Mouse (Mus musculus) T-cell, adult 2 months (primary cell): ENCODE measurements at regions not wholly inside any gene's neighbourhood (a gene's known extent, or its start where the extent isn't known, plus 50 kb on each side); places are given as distances from the start of the nearest gene placed in this dataset.

Experiments used
- DNase-seq: peaks from one replicate; pipeline ENCODE4 v3.0.0; 2022; ENCODE audit warnings: low spot score

DNA sequence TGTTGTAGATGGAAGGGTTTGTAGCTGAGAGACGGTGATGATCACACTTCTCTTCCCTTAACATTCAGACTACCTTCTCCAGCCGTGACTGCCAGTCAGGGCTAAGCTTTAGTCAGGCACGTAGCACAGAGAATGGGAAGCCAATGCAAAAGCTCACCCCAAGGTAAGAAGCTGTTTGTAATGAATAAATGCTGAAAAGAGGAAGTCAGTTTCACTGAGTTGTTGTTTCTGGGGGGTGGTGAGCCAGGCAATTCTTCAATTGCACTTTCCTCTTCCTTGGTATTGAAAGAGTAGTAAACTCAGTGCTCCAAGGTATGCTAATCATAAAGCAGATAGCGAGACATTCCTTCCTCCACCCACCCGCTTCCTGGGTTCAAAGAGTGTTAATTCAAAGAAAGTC is 269.2 kb upstream of the Dab2 start:
- no peak for DNase-seq

DNA sequence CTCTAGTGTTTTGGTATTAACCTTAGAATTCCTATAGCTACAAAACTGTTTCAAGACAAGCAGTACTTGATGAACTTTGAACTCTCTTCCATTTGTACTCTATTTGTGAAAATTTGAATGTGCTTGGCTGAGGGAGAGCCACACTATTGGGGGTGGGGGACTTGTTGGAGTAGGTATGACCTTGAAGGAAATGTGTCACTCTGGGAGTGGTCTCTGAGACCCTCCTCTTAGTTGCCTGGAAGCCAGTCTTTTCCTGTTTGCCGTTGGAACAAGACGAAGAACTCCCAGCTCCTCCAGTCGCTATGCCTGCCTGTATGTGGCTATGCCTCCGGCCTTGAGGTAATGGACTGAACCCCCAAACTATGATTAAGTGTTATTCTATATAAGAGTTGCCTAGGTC is 265.4 kb upstream of the Dab2 start:
- no peak for DNase-seq

DNA sequence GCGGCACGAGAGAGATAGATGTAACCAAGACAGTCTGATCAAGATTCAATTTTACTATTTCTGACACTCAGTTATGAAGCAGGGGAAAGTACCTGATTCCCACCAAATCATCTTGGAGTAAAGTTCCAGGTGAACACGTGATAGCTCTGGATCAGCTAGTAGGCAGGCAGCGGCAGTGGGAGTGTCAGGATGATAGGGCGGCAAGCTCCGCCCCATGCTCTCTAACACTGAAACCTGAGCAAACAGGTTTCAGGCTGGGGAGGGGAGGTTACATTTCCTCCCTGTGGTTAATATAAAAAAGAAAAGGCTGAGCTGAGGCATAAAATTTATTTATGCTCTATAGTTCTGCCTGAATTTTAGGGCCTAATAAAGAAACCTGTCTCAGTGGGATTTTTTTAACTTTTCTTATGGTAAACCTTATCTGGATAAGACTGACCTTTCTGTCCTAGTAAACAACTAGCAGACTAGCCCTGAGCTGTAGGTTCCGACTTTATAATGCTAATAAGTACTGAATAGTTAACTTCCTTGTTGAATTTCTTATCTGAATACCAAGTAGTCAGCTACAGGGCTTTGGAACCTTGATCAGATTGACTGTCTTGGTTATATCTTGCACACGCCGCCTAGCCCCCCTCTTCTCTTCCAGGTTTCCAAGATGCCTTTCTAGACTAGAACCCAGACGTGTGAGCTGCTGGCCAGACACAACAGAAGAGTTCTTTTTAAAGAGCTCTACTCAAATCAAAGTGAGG is 254.9 kb upstream of the Dab2 start:
- DNase-seq, result no peak

DNA sequence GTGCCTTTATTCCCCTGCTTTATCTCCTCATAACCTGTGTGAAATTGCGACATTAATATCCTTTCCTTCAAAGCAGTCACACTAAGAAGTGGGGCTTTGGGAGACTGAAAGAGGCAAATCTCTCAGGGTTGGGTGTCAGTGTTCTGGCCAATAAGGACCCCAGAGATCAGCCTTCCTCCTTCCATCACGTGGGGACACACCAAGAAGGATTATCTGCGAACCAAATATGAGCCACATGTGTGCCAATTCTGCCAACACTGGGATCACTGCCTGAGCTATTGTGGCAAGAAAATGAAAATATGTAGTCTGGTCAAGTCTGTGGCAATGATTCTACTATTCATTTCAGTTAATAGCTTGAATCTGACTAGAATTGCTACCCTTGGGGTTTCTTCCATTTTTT is 243.9 kb upstream of the Dab2 start:
- no peak for DNase-seq

DNA sequence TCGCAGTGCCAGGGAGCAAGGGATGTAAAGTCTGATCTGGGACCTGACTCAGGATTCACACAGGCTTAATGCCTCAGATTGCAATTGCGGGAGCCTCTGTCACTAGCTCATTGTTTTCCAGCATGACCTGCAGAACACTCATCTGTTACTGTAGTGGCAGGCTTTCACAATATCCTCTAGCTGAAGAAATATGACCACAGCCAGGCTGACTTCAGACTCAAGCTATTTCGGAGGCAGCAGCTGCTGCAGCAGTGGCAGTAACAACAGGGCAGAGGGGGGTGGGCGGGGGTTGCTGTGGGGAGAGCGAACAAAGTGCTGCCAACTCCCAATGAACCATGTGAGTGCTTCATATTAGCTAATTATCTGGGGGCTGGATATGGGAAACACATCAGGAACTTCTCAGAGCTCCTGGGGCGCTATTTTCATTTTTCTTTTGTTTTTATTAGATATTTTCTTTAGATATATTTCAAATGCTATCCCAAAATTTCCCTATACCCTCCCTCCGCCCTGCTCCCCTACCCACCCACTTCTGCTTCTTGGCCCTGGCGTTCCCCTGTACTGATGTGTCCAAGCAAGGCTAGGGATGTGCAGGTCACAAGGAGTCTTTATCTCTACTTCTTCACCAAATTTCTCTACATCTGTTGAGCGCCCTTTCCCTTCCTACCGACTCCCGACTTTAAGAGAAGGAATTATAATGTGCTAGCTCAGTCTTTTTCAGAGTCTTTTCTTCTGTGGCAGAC is 242.5 kb upstream of the Dab2 start:
- no peak for DNase-seq

DNA sequence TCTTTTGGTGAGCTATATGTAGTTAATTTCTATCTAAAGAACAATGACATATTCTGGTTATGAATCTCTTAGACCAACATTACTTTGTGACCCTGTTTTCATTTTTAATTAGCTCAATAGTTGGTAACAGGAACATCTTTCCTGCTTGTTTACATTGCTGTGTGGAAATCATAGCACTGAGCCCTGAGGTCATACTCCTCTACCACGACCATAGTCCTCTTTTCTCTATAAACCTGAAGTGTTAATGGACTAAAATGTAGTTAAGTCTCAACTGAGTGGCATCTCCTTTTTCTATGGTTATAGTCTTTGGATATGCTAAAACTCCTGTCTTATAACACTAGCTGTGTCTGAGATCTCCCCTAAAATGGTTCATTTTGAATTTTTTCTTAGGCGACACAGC is 240.2 kb upstream of the Dab2 start:
- no peak for DNase-seq

DNA sequence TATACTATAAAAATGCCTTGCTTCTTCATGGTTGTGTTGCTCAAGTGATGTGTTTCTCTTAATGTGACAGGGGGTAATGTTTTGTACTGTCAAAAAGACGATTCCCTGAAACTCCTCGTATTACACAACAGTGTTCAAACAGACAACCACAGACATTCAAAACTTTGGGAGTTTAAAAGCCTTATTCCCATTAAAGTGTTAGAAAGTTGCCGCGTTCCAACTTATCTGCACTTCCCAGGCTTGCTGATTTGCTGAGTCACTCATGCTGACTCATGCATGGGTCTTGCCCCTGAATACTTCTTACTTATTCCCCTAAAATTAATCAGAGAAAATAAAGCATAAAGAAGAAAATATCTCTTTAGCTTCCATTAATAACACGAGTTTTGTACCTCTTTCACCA is 239.8 kb upstream of the Dab2 start:
- no peak for DNase-seq

DNA sequence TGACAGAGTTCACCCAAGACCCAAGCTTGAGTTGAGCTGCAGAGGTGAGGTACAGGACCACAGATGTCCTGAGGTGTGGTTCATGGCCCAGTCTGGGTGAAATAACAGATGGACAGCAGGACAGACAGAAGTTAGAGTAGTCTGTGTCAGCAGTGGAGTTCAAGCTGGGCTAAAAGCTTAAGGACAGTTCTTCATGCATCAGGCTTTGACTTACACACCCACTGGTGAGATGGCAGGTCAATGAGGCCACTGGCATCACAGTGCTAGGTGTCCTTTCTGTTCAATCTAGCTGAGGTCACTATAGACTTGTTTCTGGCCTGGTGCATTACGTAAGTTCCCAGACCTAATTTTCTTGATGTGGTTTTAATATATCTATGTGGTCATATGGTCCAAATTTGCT is 238.9 kb upstream of the Dab2 start:
- no peak for DNase-seq

DNA sequence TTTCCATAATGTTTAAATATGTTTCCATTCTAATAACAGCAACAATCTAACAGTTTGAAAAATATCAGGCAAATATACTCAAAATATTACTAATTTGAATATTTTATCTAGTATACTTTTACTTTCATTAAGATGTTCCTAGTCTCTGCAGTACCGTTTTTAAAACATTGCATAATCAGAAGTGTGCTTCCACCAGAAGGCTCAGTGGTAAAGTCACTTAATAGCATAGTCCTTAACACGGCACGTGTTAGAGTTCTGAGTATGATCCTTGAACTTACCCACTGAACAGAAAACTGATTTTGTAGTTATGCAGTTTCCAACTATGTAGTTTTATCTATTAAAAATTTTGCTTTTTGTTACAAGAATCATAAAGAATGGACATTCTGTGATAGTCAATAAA is 234.5 kb upstream of the Dab2 start:
- DNase-seq, result no peak

DNA sequence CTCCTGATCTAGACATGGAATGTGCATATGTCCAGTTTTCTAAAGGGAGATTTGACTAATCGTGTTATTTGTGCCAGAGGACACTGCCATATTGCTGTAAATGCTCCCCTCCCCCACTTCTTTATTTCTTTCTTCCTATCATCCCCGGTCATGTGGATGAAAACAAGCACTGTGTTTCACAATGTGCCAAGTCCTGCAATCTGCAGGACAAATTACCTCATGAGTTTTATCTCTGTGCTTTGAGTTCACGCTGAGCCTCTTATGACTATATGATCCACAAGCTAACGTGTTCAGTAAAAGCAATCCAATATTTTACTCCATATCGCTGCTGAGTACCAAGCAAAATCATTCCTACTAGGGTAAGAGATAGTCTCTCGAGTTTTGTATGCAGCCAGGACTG is 232.2 kb upstream of the Dab2 start:
- no peak for DNase-seq

DNA sequence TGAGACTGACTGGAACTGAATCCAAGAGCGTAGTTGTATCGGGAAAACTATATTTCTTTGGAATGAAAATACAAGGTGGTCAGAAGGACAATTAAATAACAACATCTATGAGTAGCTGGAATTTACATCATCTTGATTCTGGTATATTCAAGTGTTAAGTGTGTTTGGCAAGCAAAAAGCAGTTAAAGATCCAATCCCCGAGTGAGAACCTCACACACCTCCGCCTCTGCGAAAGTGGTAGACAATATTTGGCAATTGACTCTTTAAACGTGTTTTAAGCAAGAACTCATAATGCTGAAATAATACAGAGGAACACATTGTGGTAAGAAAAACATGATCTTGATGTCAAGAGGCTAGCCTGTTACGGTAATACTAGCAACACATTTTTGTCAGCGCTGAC is 231.2 kb upstream of the Dab2 start:
- no peak for DNase-seq

DNA sequence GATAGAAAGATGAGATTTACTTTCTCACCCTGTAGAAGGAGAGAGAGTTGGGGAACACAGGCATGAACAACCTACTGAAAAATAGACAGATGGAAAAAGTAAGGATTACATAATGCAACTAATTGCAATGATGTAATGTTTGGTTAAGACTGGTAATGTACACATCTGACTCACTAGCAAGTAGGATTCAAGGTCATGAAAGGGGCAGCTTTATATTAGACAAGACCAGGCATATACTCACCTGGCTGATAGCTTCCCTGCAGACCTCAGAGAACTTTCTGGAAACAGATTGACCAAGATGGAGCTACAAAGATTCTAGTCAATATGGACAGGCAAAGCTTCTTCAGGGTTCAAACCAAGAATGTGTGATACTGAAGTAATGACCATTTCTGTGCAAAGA is 227.7 kb upstream of the Dab2 start:
- DNase-seq, result no peak

DNA sequence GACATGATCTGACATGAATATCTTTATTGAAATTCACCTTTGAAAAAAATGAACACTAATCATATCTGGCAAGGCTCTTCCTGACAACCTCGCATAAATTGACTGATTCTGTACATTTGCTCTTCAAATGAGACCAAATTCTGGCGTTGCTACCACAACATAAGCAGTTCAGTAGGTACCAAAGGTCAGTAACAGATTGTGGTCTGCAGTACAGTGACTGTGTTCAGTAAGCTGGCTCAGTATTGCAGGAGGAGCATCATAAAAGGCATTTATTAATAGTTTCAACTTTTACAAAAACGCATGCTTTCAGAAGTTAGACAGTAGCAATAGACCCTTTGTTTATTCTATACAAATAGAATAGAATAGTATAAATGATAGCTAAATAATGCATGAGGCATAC is 226.7 kb upstream of the Dab2 start:
- no peak for DNase-seq

DNA sequence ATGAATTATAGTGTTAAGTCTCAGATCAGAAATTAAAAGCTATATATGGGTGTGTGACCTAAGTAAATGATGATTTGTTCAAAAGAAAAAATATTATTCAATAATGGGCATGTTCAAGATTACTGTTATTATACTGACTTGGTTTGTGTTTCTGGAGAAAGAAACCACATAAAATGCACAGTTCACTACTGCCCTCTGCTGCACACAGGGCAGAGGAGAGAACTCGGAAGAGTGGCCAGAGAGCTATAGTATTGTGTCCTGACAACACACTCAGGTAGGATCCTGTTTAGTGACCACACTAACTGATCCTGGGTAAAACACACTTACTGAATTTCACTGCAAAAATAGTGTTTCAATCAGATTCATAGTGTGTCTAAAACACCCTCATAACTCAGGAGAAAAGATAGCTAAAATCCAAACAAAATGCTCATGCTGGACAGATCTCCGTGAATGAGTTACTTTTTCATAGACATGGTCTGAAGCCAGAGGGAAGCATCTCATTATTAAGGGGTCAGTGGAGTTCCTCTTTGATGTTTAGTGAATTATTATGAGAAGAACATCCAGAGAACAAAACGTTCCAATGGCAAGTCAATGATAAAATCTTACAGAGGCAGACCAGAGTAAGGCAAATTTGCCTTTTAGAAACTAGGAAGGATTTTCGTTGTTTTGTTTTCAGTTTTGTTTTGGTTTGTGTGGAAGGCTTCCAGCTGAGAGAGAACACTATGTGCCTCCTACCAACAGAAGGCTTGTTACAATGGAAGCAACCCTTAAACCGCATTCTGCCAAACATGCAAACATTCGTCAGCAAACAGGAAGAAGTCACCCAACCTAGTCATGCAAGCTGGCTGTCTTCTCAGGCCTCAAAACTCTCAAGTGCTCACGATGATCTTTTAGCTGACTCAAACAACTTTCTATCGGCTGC is 218.6 kb upstream of the Dab2 start:
- DNase-seq, result peak; percentile 5

DNA sequence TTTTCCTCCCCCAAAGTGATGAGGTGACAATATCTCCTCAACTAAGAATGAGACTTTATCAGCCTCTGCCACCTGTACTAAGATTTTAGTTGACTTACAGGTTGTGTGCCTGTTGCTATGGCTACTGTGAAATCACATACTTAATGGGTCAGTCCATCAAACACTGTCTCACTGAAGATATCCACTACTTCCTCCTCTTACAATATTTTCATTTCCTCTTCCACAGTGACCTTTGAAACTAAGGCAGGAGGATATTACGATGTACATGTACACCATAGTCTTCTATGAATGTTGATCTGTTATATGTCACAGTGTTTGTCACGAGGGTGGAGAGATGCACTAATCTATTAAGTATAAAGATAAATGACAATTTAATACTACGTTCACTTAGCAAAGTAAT is 212.4 kb upstream of the Dab2 start:
- no peak for DNase-seq

DNA sequence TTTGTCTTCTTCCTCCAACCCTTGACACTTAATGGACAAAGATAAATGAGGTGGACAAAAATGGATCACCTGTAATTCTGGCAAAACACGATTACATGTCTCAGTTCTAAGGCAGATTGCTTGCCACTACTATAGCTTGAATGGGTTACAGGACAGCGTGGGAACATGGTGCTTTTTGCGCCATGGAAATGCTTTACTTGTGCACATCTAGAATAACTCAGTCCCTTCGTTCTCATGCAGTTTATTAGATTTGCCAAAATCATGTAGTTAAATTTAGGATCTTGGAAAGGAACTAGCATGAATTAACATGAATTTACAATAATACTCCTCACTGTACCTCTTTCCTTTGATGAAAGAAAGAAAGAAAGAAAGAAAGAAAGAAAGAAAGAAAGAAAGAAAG is 211.1 kb upstream of the Dab2 start:
- DNase-seq, result no peak

DNA sequence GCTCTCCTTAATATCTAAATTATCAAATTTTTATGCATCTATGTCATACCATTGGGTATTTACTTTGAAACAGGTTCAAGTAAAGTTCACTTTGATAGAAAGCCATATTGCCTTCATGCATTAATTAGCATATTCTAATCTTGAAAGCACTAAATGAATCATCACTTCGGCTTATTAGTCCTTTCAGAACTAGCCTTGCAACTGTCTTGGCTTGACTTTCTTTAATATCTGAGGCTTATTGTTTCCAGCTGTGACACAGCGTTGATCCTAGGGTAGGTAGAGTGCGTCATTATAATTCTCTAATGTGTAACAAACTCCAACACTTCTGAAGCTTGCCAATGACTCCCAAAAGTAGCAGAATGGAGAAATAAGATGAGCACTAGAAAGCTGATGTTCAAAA is 169.9 kb upstream of the Dab2 start:
- DNase-seq, result no peak

DNA sequence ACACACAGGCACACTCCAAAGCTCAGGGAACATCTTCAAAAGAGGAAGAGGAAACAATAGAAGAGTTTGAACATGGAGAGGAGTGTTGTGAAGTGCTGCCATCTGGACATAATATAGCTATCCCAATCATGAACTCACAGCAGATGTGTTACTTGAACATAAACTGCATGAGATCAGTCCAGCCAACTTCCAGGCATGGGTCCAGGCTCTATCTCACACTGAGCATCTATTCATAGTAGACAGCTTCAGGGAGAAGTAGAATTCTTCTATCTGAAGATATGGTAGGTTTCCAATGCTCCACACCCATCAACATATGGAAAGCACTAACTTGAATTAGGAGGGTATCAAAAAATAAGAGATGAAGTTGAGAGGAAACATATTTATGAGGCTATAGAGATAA is 167.4 kb upstream of the Dab2 start:
- no peak for DNase-seq

DNA sequence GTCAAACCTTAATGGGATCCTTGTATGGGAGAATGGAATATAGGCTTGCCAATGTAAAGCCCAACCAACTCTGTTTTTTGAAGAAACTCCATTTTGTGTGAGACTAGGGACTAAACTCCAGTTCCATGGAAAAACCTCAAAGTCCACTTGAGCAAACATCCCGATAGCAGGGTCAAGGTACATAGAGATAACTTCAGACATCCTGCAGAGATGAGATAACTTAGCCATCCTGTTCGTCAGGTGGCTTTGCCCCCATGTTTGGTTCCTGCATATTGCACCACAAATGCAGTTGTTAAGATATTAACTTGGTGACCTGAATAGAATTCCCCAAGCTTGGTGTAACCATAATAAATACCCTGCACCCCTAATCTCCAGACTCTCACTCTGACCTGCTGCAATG is 154.5 kb upstream of the Dab2 start:
- no peak for DNase-seq

DNA sequence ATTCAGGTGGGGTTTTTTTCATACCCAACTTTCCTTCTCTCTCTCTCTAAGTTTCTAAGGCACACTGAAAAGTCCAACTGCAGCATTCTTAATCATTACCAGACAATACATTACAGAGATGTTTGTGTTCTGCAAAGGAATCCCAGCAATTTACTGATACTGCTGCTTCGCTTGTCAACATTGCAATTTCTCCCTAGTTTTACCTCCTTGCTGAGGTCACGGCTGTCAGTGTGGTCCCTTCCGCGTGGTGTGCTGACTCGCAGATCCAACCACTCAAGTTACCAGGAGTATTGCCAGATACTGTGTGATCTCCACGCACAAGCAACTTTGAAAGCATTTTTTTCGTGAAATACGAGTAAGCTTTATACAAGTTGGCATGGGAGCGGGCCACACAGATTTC is 144.9 kb upstream of the Dab2 start:
- no peak for DNase-seq

DNA sequence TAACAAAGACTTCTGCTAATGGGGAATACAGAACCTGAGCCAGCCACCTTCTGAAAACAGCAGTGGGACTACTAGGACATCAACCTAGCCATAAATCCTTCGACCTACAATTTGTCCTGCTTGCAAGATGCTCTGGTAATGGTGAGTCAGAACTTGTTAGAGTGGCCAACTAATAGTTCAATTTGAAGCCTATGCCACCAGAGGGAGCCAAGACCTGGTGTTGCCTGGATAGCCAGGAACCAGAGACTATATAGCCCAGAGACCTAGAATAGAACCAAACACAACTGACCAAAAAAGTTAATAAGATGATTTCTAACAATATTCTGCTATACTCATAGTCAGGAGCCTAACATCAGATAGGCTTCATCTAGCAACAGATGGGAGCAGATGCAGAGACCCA is 119.3 kb upstream of the Dab2 start:
- no peak for DNase-seq

DNA sequence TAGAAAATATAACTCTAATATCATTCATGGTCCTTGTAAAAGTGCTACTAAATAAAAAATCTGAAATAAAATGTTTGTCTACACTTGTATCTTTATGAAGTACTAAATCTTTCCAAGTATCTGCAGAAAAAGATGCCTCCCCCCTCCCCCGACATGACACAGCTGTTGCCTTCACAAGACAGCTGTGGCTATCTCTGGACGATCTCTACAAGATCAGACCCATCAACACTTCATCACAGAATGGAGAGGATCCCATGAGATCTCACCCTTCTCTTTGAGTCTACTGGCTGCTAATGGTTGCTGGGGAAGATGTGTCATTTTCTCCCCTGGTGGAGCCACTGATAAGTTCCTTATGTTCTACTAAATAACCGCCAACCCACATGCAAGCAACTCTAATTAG is 116.0 kb upstream of the Dab2 start:
- DNase-seq, result no peak

DNA sequence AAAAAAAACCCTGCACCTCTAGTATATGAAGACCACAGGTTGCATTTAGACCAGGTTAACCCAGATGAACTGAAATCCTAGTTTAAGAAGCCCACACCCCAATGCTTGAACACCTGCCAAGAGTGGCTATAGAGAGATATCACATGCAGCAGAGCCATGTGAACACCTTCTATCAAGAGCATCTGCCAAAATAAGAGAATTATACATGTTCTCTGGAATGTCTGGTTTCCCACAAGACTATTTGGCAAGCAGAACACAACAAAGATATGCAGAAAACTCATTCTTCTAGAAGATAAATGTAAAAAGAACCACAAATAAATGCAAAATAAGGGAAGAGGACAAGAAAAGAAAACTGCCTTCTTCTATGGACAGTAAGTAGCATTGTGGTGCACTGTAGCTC is 107.7 kb upstream of the Dab2 start:
- DNase-seq, result no peak
